Mouse (Mus musculus): Measurements from ENCODE around the gene Polg. TPM values are rescaled to one million over a fixed set of nuclear protein-coding genes. Genes with fewer than 3 reads are reported as not detected.
A peak's percentile ranks its signal among the peaks of the same experiment; 100 is the strongest.

Gene Polg
- polyA plus RNA-seq, 1 experiment: 30.9 TPM

DNA sequence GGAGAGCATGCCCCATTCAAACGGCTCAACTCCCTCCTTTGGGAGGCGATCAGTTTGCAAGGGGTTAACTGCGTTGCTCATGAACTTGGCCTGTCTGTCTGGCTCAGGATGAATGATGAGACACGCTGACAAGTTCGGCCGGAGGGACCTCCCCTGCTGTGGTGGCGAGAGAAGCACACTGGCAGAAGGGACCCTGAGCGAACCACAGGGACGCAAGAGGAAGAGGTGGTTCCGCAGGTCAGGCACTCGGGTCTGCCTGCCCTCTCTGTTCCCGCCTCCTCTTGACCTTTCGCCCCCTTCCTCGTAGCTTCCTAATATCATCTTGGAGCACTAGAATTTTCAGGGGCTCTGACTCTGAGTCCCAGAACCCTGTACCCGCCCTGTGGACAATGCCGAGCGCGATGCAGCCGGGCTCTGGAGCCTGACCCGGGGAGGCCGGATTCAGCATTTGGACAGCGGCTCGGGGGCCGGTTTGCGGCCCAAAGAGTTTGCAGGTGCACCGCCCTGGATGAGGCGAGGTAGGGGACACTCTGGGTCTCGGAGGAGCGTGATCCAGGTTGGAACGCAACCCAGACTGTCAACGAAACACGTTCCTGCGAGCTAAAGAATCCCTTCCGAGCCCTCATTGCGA lies 32.9 kb upstream of the Polg start:
- H3K79me2 ChIP-seq (ENCODE audit: control insufficient read depth, insufficient read depth): no peaks in the 10 kb centered on the region
- no peak overlapping the region for H3K4me2 ChIP-seq (ENCODE audit: low read depth)
- H3ac ChIP-seq (ENCODE audit: control insufficient read depth, insufficient read length): no peak overlapping the region
- H3K36me3 ChIP-seq (ENCODE audit: control insufficient read depth, insufficient read depth): no peaks in the 10 kb centered on the region
- H3K4me3 ChIP-seq: no peak overlapping the region
- TF ChIP-seq REST (IDR thresholded peaks at IDR 0.05; ENCODE audit: insufficient read depth, insufficient read length) (peak; percentile 65), TCF3 (IDR thresholded peaks at IDR 0.05; ENCODE audit: insufficient read length, low read depth) (no peak), MAX (IDR thresholded peaks at IDR 0.05; ENCODE audit: low read depth) (no peak)
- H3K27me3 ChIP-seq (ENCODE audit: control insufficient read depth, insufficient read depth, insufficient read length): peaks cover 67% of the 10 kb centered on the region

DNA sequence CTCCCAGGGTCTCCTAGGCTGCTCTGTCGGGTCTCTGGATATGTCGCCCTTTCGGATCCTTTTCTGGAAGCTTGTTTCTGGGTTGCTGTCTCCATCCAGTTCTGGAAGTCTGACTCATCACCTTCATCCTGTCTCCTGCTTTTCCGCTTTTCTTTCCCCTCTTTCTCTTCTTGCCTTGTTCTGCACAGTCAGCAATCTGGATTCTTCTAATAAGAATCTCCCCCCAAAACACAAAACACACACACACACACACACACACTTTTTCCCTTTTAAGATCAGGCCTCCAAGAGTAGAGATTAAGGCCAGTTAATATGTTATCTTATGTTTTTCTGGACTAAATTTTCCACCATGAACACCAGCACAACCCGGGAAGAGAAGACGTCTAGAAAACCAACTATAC lies 32.2 kb upstream of the Polg start:
- Histone ChIP-seq H3K4me2 (ENCODE audit: low read depth) (no peak overlapping the region), H3K4me3 (no peak overlapping the region), H3K36me3 (ENCODE audit: control insufficient read depth, insufficient read depth) (no peaks in the 10 kb centered on the region), H3K79me2 (ENCODE audit: control insufficient read depth, insufficient read depth) (no peaks in the 10 kb centered on the region), H3ac (ENCODE audit: control insufficient read depth, insufficient read length) (no peak overlapping the region), H3K27me3 (ENCODE audit: control insufficient read depth, insufficient read depth, insufficient read length) (peaks cover 62% of the 10 kb centered on the region)
- TF ChIP-seq MYOG (IDR thresholded peaks at IDR 0.05; ENCODE audit: control insufficient read depth in 1 of 3, insufficient read depth in 1 of 3, insufficient read length in 2 of 3, low read depth in 2 of 3) (no peak), POLR2AphosphoS2 (IDR thresholded peaks at IDR 0.05; ENCODE audit: insufficient read length, low read depth) (no peak), TCF3 (IDR thresholded peaks at IDR 0.05; ENCODE audit: insufficient read length, low read depth) (no peak), MAX (IDR thresholded peaks at IDR 0.05; ENCODE audit: low read depth) (no peak), POLR2A (IDR thresholded peaks at IDR 0.05; ENCODE audit: insufficient read length, low read depth) (no peak), CEBPB (IDR thresholded peaks at IDR 0.05; ENCODE audit: insufficient read depth, poor library complexity, severe bottlenecking) (no peak), E2F4 (IDR thresholded peaks at IDR 0.05; ENCODE audit: insufficient read depth) (no peak), REST (IDR thresholded peaks at IDR 0.05; ENCODE audit: insufficient read depth, insufficient read length) (no peak), USF1 (IDR thresholded peaks at IDR 0.05; ENCODE audit: low read depth) (no peak), TCF12 (IDR thresholded peaks at IDR 0.05; ENCODE audit: insufficient read depth, poor library complexity, severe bottlenecking) (no peak), SRF (IDR thresholded peaks at IDR 0.05; ENCODE audit: control insufficient read depth, insufficient read length, low read depth) (no peak), MYOD1 (IDR thresholded peaks at IDR 0.05; ENCODE audit: control insufficient read depth in 1 of 3, insufficient read length in 2 of 3, low read depth in 2 of 3) (no peak)

DNA sequence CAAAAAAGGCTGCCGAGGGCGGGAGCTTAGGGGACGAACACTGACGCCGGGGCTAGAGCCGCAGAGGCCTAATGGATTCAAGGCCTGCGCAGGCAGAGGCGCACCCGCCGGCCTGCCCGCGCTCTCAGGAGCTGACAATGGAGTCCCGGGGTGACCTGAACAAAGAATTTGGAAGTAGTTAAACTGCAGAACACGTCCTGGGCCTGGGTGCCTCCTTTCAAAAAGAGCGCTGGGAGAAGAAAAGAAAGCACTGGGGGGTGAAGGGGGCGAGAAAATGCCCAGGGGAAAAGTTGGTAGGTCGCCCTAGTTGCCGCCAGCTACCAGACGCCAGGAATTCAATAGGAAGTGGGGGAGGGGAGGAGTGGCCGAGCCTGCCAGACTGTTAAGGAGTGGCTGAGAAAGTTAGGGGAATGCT lies 31.5 kb upstream of the Polg start:
- Histone ChIP-seq H3K27me3 (ENCODE audit: control insufficient read depth, insufficient read depth, insufficient read length) (peaks cover 56% of the 10 kb centered on the region), H3ac (ENCODE audit: control insufficient read depth, insufficient read length) (no peak overlapping the region), H3K4me3 (no peak overlapping the region), H3K36me3 (ENCODE audit: control insufficient read depth, insufficient read depth) (no peaks in the 10 kb centered on the region), H3K79me2 (ENCODE audit: control insufficient read depth, insufficient read depth) (no peaks in the 10 kb centered on the region), H3K4me2 (ENCODE audit: low read depth) (no peak overlapping the region)
- TF ChIP-seq USF1 (IDR thresholded peaks at IDR 0.05; ENCODE audit: low read depth): no peak
- TF ChIP-seq E2F4 (IDR thresholded peaks at IDR 0.05; ENCODE audit: insufficient read depth): no peak
- TF ChIP-seq MAX (IDR thresholded peaks at IDR 0.05; ENCODE audit: low read depth): no peak
- TF ChIP-seq TCF3 (IDR thresholded peaks at IDR 0.05; ENCODE audit: insufficient read length, low read depth): no peak
- no peak for TF ChIP-seq TCF12 (IDR thresholded peaks at IDR 0.05; ENCODE audit: insufficient read depth, poor library complexity, severe bottlenecking)
- no peak for TF ChIP-seq POLR2AphosphoS2 (IDR thresholded peaks at IDR 0.05; ENCODE audit: insufficient read length, low read depth)
- no peak for TF ChIP-seq SRF (IDR thresholded peaks at IDR 0.05; ENCODE audit: control insufficient read depth, insufficient read length, low read depth)
- TF ChIP-seq POLR2A (IDR thresholded peaks at IDR 0.05; ENCODE audit: insufficient read length, low read depth): no peak
- no peak for TF ChIP-seq MYOD1 (IDR thresholded peaks at IDR 0.05; ENCODE audit: control insufficient read depth in 1 of 3, insufficient read length in 2 of 3, low read depth in 2 of 3)
- TF ChIP-seq REST (IDR thresholded peaks at IDR 0.05; ENCODE audit: insufficient read depth, insufficient read length): no peak
- TF ChIP-seq MYOG (IDR thresholded peaks at IDR 0.05; ENCODE audit: control insufficient read depth in 1 of 3, insufficient read depth in 1 of 3, insufficient read length in 2 of 3, low read depth in 2 of 3): no peak
- TF ChIP-seq CEBPB (IDR thresholded peaks at IDR 0.05; ENCODE audit: insufficient read depth, poor library complexity, severe bottlenecking): no peak

DNA sequence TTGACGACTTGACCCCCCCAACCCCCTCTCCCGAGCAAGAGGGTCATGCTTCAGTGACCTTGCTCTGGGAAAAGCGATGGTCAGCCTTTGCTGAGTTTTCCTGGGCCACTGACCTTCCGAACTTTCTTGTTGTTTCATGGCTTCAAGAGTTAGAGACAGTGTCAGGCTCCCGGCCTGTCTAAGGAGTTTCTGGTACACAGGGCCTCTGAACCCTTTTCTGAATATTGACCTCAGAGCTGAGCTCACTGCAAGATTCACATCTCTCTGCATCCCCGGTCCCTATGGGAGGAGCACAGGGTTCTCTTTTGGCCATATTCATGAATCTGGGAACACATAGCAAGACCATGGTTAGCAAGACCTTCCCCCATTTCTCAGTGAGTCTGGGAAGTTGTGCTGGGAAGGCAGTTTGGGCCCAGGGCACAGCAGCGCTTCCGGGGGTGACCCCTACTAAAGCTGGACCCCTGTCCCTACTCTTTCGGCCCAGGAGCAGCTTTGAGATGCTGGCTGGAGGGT lies 30.7 kb upstream of the Polg start:
- H3K36me3 ChIP-seq (ENCODE audit: control insufficient read depth, insufficient read depth): no peaks in the 10 kb centered on the region
- no peak overlapping the region for H3K4me3 ChIP-seq
- no peaks in the 10 kb centered on the region for H3K79me2 ChIP-seq (ENCODE audit: control insufficient read depth, insufficient read depth)
- H3K27me3 ChIP-seq (ENCODE audit: control insufficient read depth, insufficient read depth, insufficient read length): peaks cover 52% of the 10 kb centered on the region
- no peak overlapping the region for H3K4me2 ChIP-seq (ENCODE audit: low read depth)
- H3ac ChIP-seq (ENCODE audit: control insufficient read depth, insufficient read length): no peak overlapping the region
- TF ChIP-seq POLR2A (IDR thresholded peaks at IDR 0.05; ENCODE audit: insufficient read length, low read depth): no peak
- no peak for TF ChIP-seq MAX (IDR thresholded peaks at IDR 0.05; ENCODE audit: low read depth)
- TF ChIP-seq SRF (IDR thresholded peaks at IDR 0.05; ENCODE audit: control insufficient read depth, insufficient read length, low read depth): no peak
- no peak for TF ChIP-seq USF1 (IDR thresholded peaks at IDR 0.05; ENCODE audit: low read depth)
- no peak for TF ChIP-seq TCF3 (IDR thresholded peaks at IDR 0.05; ENCODE audit: insufficient read length, low read depth)
- no peak for TF ChIP-seq TCF12 (IDR thresholded peaks at IDR 0.05; ENCODE audit: insufficient read depth, poor library complexity, severe bottlenecking)
- no peak for TF ChIP-seq CEBPB (IDR thresholded peaks at IDR 0.05; ENCODE audit: insufficient read depth, poor library complexity, severe bottlenecking)
- TF ChIP-seq POLR2AphosphoS2 (IDR thresholded peaks at IDR 0.05; ENCODE audit: insufficient read length, low read depth): no peak
- TF ChIP-seq MYOD1 (IDR thresholded peaks at IDR 0.05; ENCODE audit: control insufficient read depth in 1 of 3, insufficient read length in 2 of 3, low read depth in 2 of 3): no peak
- TF ChIP-seq E2F4 (IDR thresholded peaks at IDR 0.05; ENCODE audit: insufficient read depth): no peak
- TF ChIP-seq REST (IDR thresholded peaks at IDR 0.05; ENCODE audit: insufficient read depth, insufficient read length): no peak
- no peak for TF ChIP-seq MYOG (IDR thresholded peaks at IDR 0.05; ENCODE audit: control insufficient read depth in 1 of 3, insufficient read depth in 1 of 3, insufficient read length in 2 of 3, low read depth in 2 of 3)
